Mouse (Mus musculus) MEL (cell line): ENCODE measurements around the gene Olfr1513.

Experiments used
- CTCF ChIP-seq, 3 experiments: IDR thresholded peaks in 2 of 3; conservative IDR thresholded peaks in 1 of 3; 2 replicates each; pipeline ENCODE4 v1.5.1; 2011 to 2012; ENCODE audit warnings: low read length in 3 of 3, low read depth in 2 of 3, mild to moderate bottlenecking in 2 of 3, improper control_type of control experiment in 1 of 3, inconsistent platforms in 1 of 3, mixed read lengths in 1 of 3, moderate library complexity in 1 of 3; ENCODE audit not compliant: control insufficient read depth in 1 of 3, insufficient read depth in 1 of 3, poor library complexity in 1 of 3, severe bottlenecking in 1 of 3
- GATA1 ChIP-seq: IDR thresholded peaks from 2 replicates; pipeline ENCODE4 v1.6.1; 2011; ENCODE audit warnings: low read depth, low read length, improper control_type of control experiment
- MXI1 ChIP-seq: IDR thresholded peaks from 2 replicates; pipeline ENCODE4 v1.6.1; 2011; ENCODE audit warnings: mild to moderate bottlenecking, low read depth, low read length, improper control_type of control experiment
- USF1 ChIP-seq: IDR thresholded peaks from 2 replicates; pipeline ENCODE4 v1.6.1; 2014; ENCODE audit warnings: low read depth, mild to moderate bottlenecking, inconsistent platforms, low read length, improper control_type of control experiment, moderate library complexity
- ZKSCAN1 ChIP-seq: IDR thresholded peaks from 2 replicates; pipeline ENCODE4 v1.6.1; 2012; ENCODE audit warnings: low read depth, mild to moderate bottlenecking, inconsistent platforms, low read length, improper control_type of control experiment, moderate library complexity
- ZMIZ1 ChIP-seq: IDR thresholded peaks from 2 replicates; pipeline ENCODE4 v1.6.1; 2012; ENCODE audit warnings: low read depth, mild to moderate bottlenecking, inconsistent platforms, low read length, improper control_type of control experiment, moderate library complexity

DNA sequence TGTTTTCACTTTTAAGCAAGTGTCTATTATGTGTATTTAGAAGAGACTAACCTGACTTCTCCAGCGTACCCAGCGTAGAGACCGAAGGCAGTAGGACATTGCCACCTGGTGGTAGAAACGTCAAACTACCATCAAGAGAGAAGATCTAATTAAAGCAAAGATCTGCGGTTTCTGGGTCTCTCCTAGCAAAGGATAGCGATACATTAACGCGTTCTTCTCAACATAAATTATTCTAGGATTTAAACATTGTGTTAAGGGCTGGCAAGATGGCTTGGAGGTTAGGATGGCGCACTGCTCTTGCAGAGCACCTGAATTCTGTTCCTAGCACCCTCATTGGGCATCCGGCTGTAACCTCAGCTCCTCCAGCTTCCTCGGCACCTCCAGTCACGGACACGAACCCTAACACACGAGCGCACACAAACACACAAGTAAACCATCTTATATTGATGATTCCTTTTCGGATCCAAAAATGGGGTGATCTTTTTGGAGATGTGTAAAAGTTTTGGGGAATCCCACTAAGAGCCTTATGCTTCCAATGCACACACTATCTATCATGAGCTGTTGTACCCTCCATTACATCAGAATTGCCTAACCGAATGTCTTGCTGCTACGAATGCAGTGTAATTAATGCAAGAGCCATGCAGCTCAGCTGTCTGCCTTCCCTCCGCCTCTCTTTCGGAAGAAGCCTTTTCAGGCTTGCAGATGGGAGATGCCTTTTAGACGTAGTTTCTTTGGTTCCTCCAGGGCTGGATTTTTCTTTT is 17.3 kb downstream of the Olfr1513 start:
- TF ChIP-seq GATA1 (no peak), USF1 (no peak), ZKSCAN1 (no peak), CTCF (IDR thresholded peaks at IDR 0.05 in 2 of 3, conservative IDR thresholded peaks at IDR 0.05 in 1 of 3; ENCODE audit: control insufficient read depth in 1 of 3, insufficient read depth in 1 of 3, low read depth in 2 of 3, low read length in 3 of 3, poor library complexity in 1 of 3, severe bottlenecking in 1 of 3) (peak; percentile 78 to 95 (median 78)), MXI1 (no peak), ZMIZ1 (no peak)
